Mouse (Mus musculus): ENCODE results near the gene Dnmt3a. TPM values are rescaled to one million over a fixed set of nuclear protein-coding genes. Genes with fewer than 3 reads are reported as not detected.
A peak's percentile ranks its signal among the peaks of the same experiment; 100 is the strongest.

The Dnmt3a gene
- total RNA-seq (2021): 100 to 1,000 TPM; 105 to 121 TPM

DNA sequence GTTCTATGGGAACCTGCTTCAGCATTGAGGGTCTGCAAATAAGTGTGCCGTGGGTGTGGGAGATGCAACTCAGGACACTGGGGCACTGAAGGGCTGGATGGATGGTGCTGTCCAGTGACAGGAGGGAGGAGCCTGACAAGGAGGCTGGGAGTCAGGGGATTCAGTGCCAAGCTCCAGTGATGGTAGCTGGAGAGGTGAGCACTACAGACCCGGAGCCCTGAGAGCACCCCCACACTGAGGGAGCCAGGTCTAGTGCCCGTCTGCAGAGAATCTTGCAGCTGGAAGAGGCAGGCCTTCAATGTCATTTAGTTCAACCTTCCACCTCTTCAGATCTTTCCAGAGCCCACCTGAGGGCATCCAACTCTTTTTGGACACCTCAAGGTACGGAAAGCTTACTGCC lies at the start of gene Dnmt3a:
TSS of gene Dnmt3a (plus strand) at position 156 of the 400 bp plus-strand sequence.
- intact Hi-C loops (cut with DNase I): loop anchor here (5.0 kb wide), 1 partner anchor 66 kb away; no protein-coding TSS in a partner anchor
- no peak for DNase-seq

DNA sequence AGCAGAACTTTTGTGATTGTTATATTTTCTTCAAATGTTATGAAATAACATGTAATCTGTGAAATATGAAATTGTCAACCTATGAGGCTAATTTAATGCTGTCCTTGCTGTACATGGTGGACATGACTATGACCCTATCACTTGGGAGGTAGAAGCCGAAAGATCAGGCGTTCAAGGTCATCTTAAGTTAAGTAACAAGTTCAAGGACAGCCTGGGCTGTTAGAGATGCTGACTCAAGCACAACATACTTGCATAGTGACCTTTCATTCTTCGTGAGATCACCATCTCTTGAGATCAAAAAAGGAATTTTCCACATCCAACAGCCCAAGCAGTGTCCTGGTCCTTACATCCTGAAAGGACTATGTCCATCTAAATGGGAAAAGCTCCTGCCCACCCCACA lies 49.6 kb upstream of the Dnmt3a start:
- intact Hi-C loops (cut with DNase I): no loop called here
- no peak for DNase-seq

GRCm38 (mm10) chr12:3758127-3758526 lies 47.7 kb upstream of the Dnmt3a start:
- no peak for DNase-seq
- intact Hi-C loops (cut with DNase I): no loop called here

GRCm38 (mm10) chr12:3759419-3759818 lies 46.4 kb upstream of the Dnmt3a start:
- DNase-seq: peak; percentile 58 to 64
- intact Hi-C loops (cut with DNase I): no loop called here

- DNase-seq: no peak
- intact Hi-C loops (cut with DNase I): loop anchor here (2.0 kb wide), 1 partner anchor 20 kb away; no protein-coding TSS in a partner anchor
These were observed 44.8 kb upstream of the Dnmt3a start for GRCm38 (mm10) chr12:3760876-3761590.

DNA sequence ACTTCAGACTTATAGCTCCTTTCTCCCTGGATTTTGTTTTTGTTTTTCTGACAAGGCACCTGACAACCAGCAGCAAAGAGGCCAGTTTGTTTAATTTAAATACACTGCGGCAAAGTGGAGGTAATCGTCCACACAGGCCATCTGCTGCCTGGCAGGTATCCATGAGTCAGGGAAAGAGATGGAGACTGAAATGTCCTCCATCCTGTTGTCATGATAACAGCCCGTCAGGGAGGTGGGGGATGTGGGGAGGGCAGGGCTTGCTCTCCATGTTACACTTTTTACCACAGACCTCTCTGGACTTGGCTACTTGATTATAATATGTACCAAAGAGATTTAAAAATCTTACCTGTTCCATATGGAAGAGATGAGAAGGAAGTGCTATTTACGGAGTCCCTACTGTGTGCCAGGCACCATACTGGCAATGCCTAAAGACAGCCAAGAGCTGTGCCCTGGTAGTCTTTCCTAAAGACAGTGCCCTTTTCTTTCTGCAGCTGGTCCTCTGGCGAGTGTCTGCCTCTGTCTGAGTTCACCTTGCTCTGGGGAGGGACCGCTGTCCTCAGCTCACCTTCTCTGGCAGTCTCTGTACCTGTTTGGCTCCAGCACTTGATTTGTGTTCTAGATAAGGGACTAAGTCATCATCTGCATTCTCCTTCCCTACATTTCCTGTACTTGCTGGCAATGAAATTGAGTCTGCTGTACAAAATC lies 44.1 kb upstream of the Dnmt3a start:
- intact Hi-C loops (cut with DNase I): loop anchor here (2.0 kb wide), 1 partner anchor 19 kb away; no protein-coding TSS in a partner anchor
- no peak for DNase-seq

- intact Hi-C loops (cut with DNase I): no loop called here
- DNase-seq: peak; percentile 71 to 75
These were observed 41.5 kb upstream of the Dnmt3a start for GRCm38 (mm10) chr12:3764191-3764804.

GRCm38 (mm10) chr12:3767360-3767759 lies 38.4 kb upstream of the Dnmt3a start:
- DNase-seq: no peak
- intact Hi-C loops (cut with DNase I): no loop called here

GRCm38 (mm10) chr12:3768391-3768790 lies 37.4 kb upstream of the Dnmt3a start:
- intact Hi-C loops (cut with DNase I): no loop called here
- DNase-seq: no peak

DNA sequence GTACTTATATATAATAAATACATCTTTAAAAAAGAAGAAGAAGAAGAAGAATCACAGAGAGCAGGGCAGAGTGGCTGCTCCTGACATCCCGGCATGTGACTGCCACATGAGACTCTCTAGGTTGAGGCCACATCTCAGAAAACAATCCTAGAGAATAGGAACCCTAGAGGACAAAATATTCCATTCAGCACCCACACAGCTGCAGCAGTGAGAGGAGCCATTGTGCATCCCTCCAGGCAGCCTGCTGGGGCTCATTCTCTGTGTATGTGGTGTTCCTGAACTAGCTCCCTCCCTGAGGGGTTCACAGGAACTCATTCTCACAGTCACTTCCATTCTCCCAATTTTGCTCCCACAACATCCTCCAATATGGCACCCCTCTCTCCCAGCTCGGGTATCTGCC lies 35.3 kb upstream of the Dnmt3a start:
- DNase-seq: no peak
- intact Hi-C loops (cut with DNase I): no loop called here

DNA sequence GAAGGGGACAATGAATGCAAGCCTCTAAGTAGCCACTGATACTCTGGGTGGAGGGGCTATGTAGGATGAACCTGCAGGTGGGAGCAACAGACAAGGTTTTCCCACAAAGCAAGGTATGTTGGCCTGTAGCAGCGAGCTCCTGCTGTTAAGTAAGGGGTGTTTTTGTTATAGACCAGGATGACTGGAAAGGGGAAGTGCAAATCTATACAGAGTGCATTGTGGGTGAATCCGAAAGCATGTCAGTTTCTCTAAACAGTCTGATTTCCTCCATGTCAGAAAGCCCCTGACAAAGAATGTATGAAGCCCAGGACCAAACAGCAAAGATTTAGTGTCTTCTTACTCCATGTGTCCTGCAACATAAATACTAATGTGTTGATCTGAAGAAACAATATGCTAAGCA lies 34.7 kb upstream of the Dnmt3a start:
- DNase-seq: no peak
- intact Hi-C loops (cut with DNase I): no loop called here

GRCm38 (mm10) chr12:3773643-3774042 lies 32.2 kb upstream of the Dnmt3a start:
- DNase-seq: no peak
- intact Hi-C loops (cut with DNase I): no loop called here

DNA sequence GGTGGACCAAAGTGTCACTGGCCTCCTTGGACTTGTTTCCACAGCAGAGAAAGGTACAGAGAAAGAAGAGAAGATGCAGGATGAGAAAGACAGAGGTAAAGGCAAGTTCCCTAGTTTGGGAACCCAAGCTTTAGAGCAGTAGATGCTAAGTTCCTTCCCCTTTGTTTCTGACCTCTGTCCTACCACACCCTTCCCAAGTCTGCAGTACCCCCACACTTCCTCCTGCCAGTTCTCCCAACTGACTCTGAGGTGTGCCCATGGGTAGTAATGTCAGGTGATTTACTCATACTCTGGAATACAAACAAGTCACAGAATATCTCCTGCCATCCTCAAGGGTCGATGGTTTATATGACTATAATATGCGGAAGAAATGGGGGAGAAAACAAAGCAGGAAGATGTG lies 29.8 kb upstream of the Dnmt3a start:
- no peak for DNase-seq
- intact Hi-C loops (cut with DNase I): no loop called here

DNA sequence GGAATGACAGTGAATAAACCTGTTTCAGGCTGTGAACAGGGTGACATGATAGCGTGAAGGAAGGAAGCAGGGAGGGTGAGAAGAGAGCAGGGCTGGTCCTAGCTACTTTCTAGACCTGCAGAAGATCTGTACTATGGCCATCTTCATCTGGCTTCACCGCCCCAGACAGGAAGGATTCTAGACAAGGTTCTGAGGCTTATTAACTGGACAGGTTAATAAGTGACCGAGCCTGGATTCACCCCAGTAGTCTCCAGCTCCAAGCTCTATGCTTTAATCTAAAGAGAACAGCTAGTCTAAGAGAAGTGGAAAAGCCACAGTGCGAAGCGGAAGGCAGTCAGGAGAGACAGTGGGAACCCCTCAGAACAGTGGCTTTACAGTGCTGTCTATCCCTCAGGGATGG lies 28.1 kb upstream of the Dnmt3a start:
- intact Hi-C loops (cut with DNase I): no loop called here
- DNase-seq: no peak

GRCm38 (mm10) chr12:3778286-3778685 lies 27.5 kb upstream of the Dnmt3a start:
- intact Hi-C loops (cut with DNase I): no loop called here
- no peak for DNase-seq

DNA sequence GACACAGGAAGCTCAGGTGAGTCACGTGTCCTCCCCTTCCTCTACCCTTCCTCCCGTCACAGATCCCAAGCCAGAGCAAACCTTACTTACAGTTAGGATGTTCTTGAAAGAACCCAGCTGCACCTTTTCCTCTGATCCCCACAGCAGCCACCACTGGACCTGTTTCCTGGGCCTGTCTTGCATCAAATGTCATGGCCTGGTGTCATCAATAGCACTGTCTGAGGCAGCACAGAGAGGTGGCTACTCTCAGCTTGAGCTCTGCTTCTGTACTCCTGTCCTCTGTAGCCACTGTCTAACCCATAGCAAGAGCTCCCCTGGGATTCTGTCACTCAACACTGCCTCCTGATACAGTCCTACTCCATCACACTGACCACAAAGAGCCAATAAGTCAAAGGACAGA lies 26.2 kb upstream of the Dnmt3a start:
- intact Hi-C loops (cut with DNase I): loop anchor here (2.0 kb wide), 1 partner anchor 19 kb away; no protein-coding TSS in a partner anchor
- no peak for DNase-seq

DNA sequence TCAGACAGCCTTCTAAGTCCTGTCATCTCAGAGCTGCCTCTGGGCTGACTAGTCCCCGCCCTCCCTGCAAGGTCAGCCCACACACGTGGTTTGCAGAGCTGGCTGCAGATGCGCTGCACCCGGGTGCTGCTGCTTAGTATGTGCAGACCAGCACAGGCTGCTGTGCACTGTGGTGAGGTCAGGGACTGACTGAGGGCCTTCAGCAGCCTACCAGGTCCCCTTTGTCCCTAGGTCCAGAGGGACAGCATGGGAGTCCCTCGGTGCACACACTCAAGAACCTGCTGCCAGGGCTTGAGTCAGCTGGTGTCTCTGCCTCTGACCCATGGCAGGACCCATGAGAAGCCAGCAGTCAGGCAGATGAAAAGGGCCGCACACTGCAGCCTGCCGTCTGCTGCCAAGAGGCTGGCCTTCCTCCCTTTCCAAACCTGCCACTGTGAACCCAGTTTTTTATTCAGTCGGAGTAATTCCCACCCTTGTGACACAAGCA lies 25.4 kb upstream of the Dnmt3a start:
- peak; percentile 79 to 80 for DNase-seq
- intact Hi-C loops (cut with DNase I): loop anchor here (2.0 kb wide), 1 partner anchor 20 kb away; no protein-coding TSS in a partner anchor

DNA sequence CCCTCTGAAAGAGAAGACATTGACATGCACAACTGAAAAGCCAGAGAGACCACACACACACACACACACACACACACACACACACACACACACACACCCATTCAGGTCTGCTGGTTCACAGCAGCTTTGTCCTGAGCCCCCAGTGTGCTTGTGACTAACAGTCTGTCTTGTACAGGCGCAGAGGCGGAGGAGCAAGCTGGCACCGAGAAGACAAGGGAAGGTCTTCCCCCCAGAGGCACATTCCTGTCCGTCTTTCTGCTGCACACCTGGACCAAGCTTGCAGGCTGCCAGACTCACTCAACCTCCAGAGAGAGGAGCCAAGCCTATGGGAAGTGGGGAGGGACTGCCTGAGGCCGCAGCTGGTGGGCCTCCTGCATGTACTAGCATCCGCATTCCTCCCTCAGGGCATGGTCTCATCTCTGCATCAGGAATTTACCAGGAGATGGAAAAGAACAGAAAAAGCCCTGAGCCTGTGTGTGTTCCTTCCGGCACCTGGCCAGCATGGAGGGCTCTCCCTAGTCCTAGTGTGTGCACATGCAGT lies 24.8 kb upstream of the Dnmt3a start:
- peak in 1 of 2 experiments; percentile 74 for DNase-seq
- intact Hi-C loops (cut with DNase I): loop anchor here (2.0 kb wide), 1 partner anchor 20 kb away; no protein-coding TSS in a partner anchor

GRCm38 (mm10) chr12:3781482-3781881 lies 24.3 kb upstream of the Dnmt3a start:
- intact Hi-C loops (cut with DNase I): loop anchor here (2.0 kb wide), 1 partner anchor 21 kb away; no protein-coding TSS in a partner anchor
- DNase-seq: peak; percentile 96 to 98

- DNase-seq: no peak
- intact Hi-C loops (cut with DNase I): no loop called here
These were observed 22.5 kb upstream of the Dnmt3a start for GRCm38 (mm10) chr12:3783196-3783825.

All from heart, postnatal 10 days (tissue).